Mouse (Mus musculus): ENCODE measurements at regions not wholly inside any gene's neighbourhood (a gene's known extent, or its start where the extent isn't known, plus 50 kb on each side); places are given as distances from the start of the nearest gene placed in this dataset.

GRCm38 (mm10) chr7:72362690-72363089, 56.3 kb upstream of the Mctp2 start:
- peak; percentile 19 for DNase-seq (ENCODE audit: low read depth)

- DNase-seq (ENCODE audit: low read depth), result no peak
Observed at GRCm38 (mm10) chr7:72391323-72391722, 84.9 kb upstream of the Mctp2 start.

GRCm38 (mm10) chr7:72400056-72400455, 93.6 kb upstream of the Mctp2 start:
- DNase-seq (ENCODE audit: low read depth), result no peak

GRCm38 (mm10) chr7:72406131-72406530, 99.7 kb upstream of the Mctp2 start:
- DNase-seq (ENCODE audit: low read depth), result no peak

- no peak for DNase-seq (ENCODE audit: low read depth)
Observed at GRCm38 (mm10) chr7:72408409-72408986, 102.1 kb upstream of the Mctp2 start.

- no peak for DNase-seq (ENCODE audit: low read depth)
Observed at GRCm38 (mm10) chr7:72438552-72438951, 132.1 kb upstream of the Mctp2 start.

GRCm38 (mm10) chr7:72442001-72442400, 135.6 kb upstream of the Mctp2 start:
- DNase-seq (ENCODE audit: low read depth), result no peak

- DNase-seq (ENCODE audit: low read depth), result no peak
Observed at GRCm38 (mm10) chr7:72444016-72444415, 137.6 kb upstream of the Mctp2 start.

GRCm38 (mm10) chr7:72444792-72445191, 138.4 kb upstream of the Mctp2 start:
- DNase-seq (ENCODE audit: low read depth), result no peak

GRCm38 (mm10) chr7:72446911-72447310, 140.5 kb upstream of the Mctp2 start:
- DNase-seq (ENCODE audit: low read depth), result no peak

GRCm38 (mm10) chr7:72462978-72463377, 156.6 kb upstream of the Mctp2 start:
- no peak for DNase-seq (ENCODE audit: low read depth)

- no peak for DNase-seq (ENCODE audit: low read depth)
Observed at GRCm38 (mm10) chr7:72464658-72465057, 158.2 kb upstream of the Mctp2 start.

- DNase-seq (ENCODE audit: low read depth), result no peak
Observed at GRCm38 (mm10) chr7:72469691-72470090, 163.3 kb upstream of the Mctp2 start.

- DNase-seq (ENCODE audit: low read depth), result no peak
Observed at GRCm38 (mm10) chr7:72474751-72475150, 168.3 kb upstream of the Mctp2 start.

- DNase-seq (ENCODE audit: low read depth), result no peak
Observed at GRCm38 (mm10) chr7:72478936-72479335, 172.5 kb upstream of the Mctp2 start.

GRCm38 (mm10) chr7:72481275-72481674, 174.9 kb upstream of the Mctp2 start:
- DNase-seq (ENCODE audit: low read depth), result no peak

- DNase-seq (ENCODE audit: low read depth), result no peak
Observed at GRCm38 (mm10) chr7:72490161-72490560, 183.8 kb upstream of the Mctp2 start.

- no peak for DNase-seq (ENCODE audit: low read depth)
Observed at GRCm38 (mm10) chr7:72493292-72493691, 186.9 kb upstream of the Mctp2 start.

GRCm38 (mm10) chr7:72496933-72497631, 190.7 kb upstream of the Mctp2 start:
- no peak for DNase-seq (ENCODE audit: low read depth)

- DNase-seq (ENCODE audit: low read depth), result no peak
Observed at GRCm38 (mm10) chr7:72498562-72499230, 192.3 kb upstream of the Mctp2 start.

GRCm38 (mm10) chr7:72499788-72500187, 193.4 kb upstream of the Mctp2 start:
- no peak for DNase-seq (ENCODE audit: low read depth)

- DNase-seq (ENCODE audit: low read depth), result no peak
Observed at GRCm38 (mm10) chr7:72500190-72500589, 193.8 kb upstream of the Mctp2 start.

- DNase-seq (ENCODE audit: low read depth), result no peak
Observed at GRCm38 (mm10) chr7:72500996-72501395, 194.6 kb upstream of the Mctp2 start.
